Mouse (Mus musculus) stomach, embryonic 15.5 days (tissue): ENCODE results near the gene Cnbp. TPM values are rescaled to one million over a fixed set of nuclear protein-coding genes. Genes with fewer than 3 reads are reported as not detected.

Experiments used
- ATAC-seq: fragments of 200-750 bp; cut with Nextera tagmentation; 2 replicates; pipeline ENCODE4 v1.8.0; 2017; ENCODE audit warnings: low read depth, moderate number of reproducible peaks, moderate TSS enrichment; ENCODE audit not compliant: insufficient read depth, low FRiP score
- H3K27ac ChIP-seq: fragments of 300-500 bp; sonication (generic); 2 replicates; pipeline ENCODE4 v1.5.1; 2015; ENCODE audit warnings: mild to moderate bottlenecking, inconsistent platforms
- H3K27me3 ChIP-seq: fragments of 300-500 bp; sonication (generic); replicated peaks from 2 replicates; pipeline ENCODE4 v1.6.1; 2015; ENCODE audit warnings: inconsistent platforms
- H3K36me3 ChIP-seq: fragments of 300-500 bp; sonication (generic); 2 replicates; pipeline ENCODE4 v1.6.1; 2015; ENCODE audit warnings: inconsistent platforms
- H3K4me1 ChIP-seq: fragments of 300-500 bp; sonication (generic); 2 replicates; pipeline ENCODE4 v1.6.1; 2015; ENCODE audit warnings: inconsistent platforms
- H3K4me2 ChIP-seq: fragments of 300-500 bp; sonication (generic); 2 replicates; pipeline ENCODE4 v1.6.1; 2015; ENCODE audit warnings: mild to moderate bottlenecking, inconsistent platforms
- H3K4me3 ChIP-seq: fragments of 300-500 bp; sonication (generic); replicated peaks from 2 replicates; pipeline ENCODE4 v1.5.1; 2015; ENCODE audit warnings: inconsistent platforms
- H3K9ac ChIP-seq: fragments of 300-500 bp; sonication (generic); 2 replicates; pipeline ENCODE4 v1.6.1; 2015; ENCODE audit warnings: inconsistent platforms
- H3K9me3 ChIP-seq: fragments of 300-500 bp; sonication (generic); 2 replicates; pipeline ENCODE4 v1.6.1; 2016; ENCODE audit warnings: inconsistent platforms
- WGBS: fragments of 180-500 bp; shearing (Covaris S2); methylation state at CpG from one replicate; pipeline ENCODE4 v1.1.7; 2015; 5-methylcytosine and 5-hydroxymethylcytosine counted together
- polyA plus RNA-seq: library from polyadenylated mRNA; unstranded; fragments of >200 nt; fragmentation: Nextera tagmentation; extraction: Ambion mirVana; gene quantifications from 2 replicates; pipeline ENCODE4 v1.2.1, GENCODE M21; 2015

The Cnbp gene
- polyA plus RNA-seq = 975 and 1,053 TPM in 2 replicates

- Histone ChIP-seq H3K4me1 (peaks cover 5% of the 10 kb centered on the region), H3K27ac (peak within 1 kb of the TSS; percentile 92), H3K4me2 (peak within 1 kb of the TSS; percentile 80), H3K9me3 (no peaks in the 10 kb centered on the region), H3K27me3 (no peaks in the 10 kb centered on the region), H3K36me3 (no peaks in the 10 kb centered on the region), H3K4me3 (peak within 1 kb of the TSS; percentile 99), H3K9ac (peak within 1 kb of the TSS; percentile 100)
- WGBS = under 1% methylated on average over 47 of the region's 55 CpGs
- peak; percentile 99 for ATAC-seq
Measured at GRCm38 (mm10) chr6:87850900-87851614, at the start of gene Cnbp. Gene Cnbp, minus strand, starts transcription at chr6:87851106.

GRCm38 (mm10) chr6:87898028-87898427 is 47.1 kb upstream of the Cnbp start:
- no peaks in the 10 kb centered on the region for H3K9me3 ChIP-seq
- 90% methylated on average over 10 of the region's 10 CpGs for WGBS
- no peak overlapping the region for H3K9ac ChIP-seq
- H3K27ac ChIP-seq = no peak overlapping the region
- peaks cover 80% of the 10 kb centered on the region for H3K36me3 ChIP-seq
- H3K27me3 ChIP-seq = no peaks in the 10 kb centered on the region
- H3K4me3 ChIP-seq = no peak overlapping the region
- peak; percentile 60; the same call in 1 of the 2 replicates for ATAC-seq
- H3K4me2 ChIP-seq = no peak overlapping the region
- H3K4me1 ChIP-seq = no peaks in the 10 kb centered on the region

GRCm38 (mm10) chr6:87893931-87894330 is 43.0 kb upstream of the Cnbp start:
- Histone ChIP-seq H3K9ac (no peak overlapping the region), H3K27me3 (no peaks in the 10 kb centered on the region), H3K4me3 (no peak overlapping the region), H3K36me3 (peaks cover 83% of the 10 kb centered on the region), H3K4me2 (no peak overlapping the region), H3K27ac (no peak overlapping the region), H3K9me3 (no peaks in the 10 kb centered on the region), H3K4me1 (peaks cover 1% of the 10 kb centered on the region)
- WGBS = 93% methylated on average over 7 of the region's 7 CpGs
- no peak for ATAC-seq

- Histone ChIP-seq H3K9me3 (no peaks in the 10 kb centered on the region), H3K4me3 (peak within 1 kb of the TSS; percentile 70), H3K27ac (peak within 1 kb of the TSS; percentile 68), H3K36me3 (peaks cover 29% of the 10 kb centered on the region), H3K9ac (peak within 1 kb of the TSS; percentile 76), H3K27me3 (no peaks in the 10 kb centered on the region), H3K4me1 (peaks cover 13% of the 10 kb centered on the region), H3K4me2 (peak within 1 kb of the TSS; percentile 52)
- WGBS = under 1% methylated on average over 31 of the region's 31 CpGs
- ATAC-seq = peak; percentile 96
Measured at GRCm38 (mm10) chr6:87887594-87888233, 36.8 kb upstream of the Cnbp start, which contains the start of gene Copg1. Gene Copg1, plus strand, starts transcription at chr6:87887814.

GRCm38 (mm10) chr6:87886721-87887120 is 35.8 kb upstream of the Cnbp start:
- H3K4me2 ChIP-seq = no peak overlapping the region
- ATAC-seq = no peak
- peaks cover 20% of the 10 kb centered on the region for H3K36me3 ChIP-seq
- H3K9ac ChIP-seq = no peak overlapping the region
- H3K4me1 ChIP-seq = peaks cover 13% of the 10 kb centered on the region
- H3K4me3 ChIP-seq = no peak overlapping the region
- no peaks in the 10 kb centered on the region for H3K9me3 ChIP-seq
- H3K27ac ChIP-seq = peak overlapping the region; percentile 14; the same call in 1 of the 2 replicates
- WGBS = 65% methylated on average over 1 of the region's 1 CpGs
- H3K27me3 ChIP-seq = no peaks in the 10 kb centered on the region

GRCm38 (mm10) chr6:87882816-87883215 is 31.9 kb upstream of the Cnbp start:
- Histone ChIP-seq H3K36me3 (no peaks in the 10 kb centered on the region), H3K4me1 (0 out of 2 replicates have a peak, but pooled peaks cover 6% of the 10 kb centered on the region), H3K4me3 (no peak overlapping the region), H3K9me3 (no peaks in the 10 kb centered on the region), H3K9ac (no peak overlapping the region), H3K4me2 (no peak overlapping the region), H3K27me3 (no peaks in the 10 kb centered on the region), H3K27ac (no peak overlapping the region)
- 62% methylated on average over 4 of the region's 4 CpGs for WGBS
- ATAC-seq = no peak

GRCm38 (mm10) chr6:87882221-87882620 is 31.3 kb upstream of the Cnbp start:
- Histone ChIP-seq H3K36me3 (no peaks in the 10 kb centered on the region), H3K4me2 (no peak overlapping the region), H3K9ac (no peak overlapping the region), H3K4me1 (0 out of 2 replicates have a peak, but pooled peaks cover 3% of the 10 kb centered on the region), H3K9me3 (no peaks in the 10 kb centered on the region), H3K27ac (no peak overlapping the region), H3K4me3 (no peak overlapping the region), H3K27me3 (no peaks in the 10 kb centered on the region)
- no peak for ATAC-seq
- WGBS = 62% methylated on average over 3 of the region's 3 CpGs

GRCm38 (mm10) chr6:87879628-87880027 is 28.7 kb upstream of the Cnbp start:
- Histone ChIP-seq H3K4me1 (no peaks in the 10 kb centered on the region), H3K36me3 (no peaks in the 10 kb centered on the region), H3K4me2 (no peak overlapping the region), H3K27me3 (no peaks in the 10 kb centered on the region), H3K4me3 (no peak overlapping the region), H3K9ac (no peak overlapping the region), H3K27ac (no peak overlapping the region), H3K9me3 (no peaks in the 10 kb centered on the region)
- WGBS = 64% methylated on average over 3 of the region's 3 CpGs
- ATAC-seq = no peak

GRCm38 (mm10) chr6:87879010-87879409 is 28.1 kb upstream of the Cnbp start:
- H3K9ac ChIP-seq = no peak overlapping the region
- WGBS = 25% methylated on average over 4 of the region's 4 CpGs
- H3K9me3 ChIP-seq = no peaks in the 10 kb centered on the region
- no peak for ATAC-seq
- H3K27ac ChIP-seq = no peak overlapping the region
- no peaks in the 10 kb centered on the region for H3K36me3 ChIP-seq
- H3K4me1 ChIP-seq = no peaks in the 10 kb centered on the region
- H3K4me2 ChIP-seq = no peak overlapping the region
- no peak overlapping the region for H3K4me3 ChIP-seq
- no peaks in the 10 kb centered on the region for H3K27me3 ChIP-seq

GRCm38 (mm10) chr6:87876068-87876643 is 25.2 kb upstream of the Cnbp start:
- no peaks in the 10 kb centered on the region for H3K4me1 ChIP-seq
- no peaks in the 10 kb centered on the region for H3K27me3 ChIP-seq
- no peak overlapping the region for H3K27ac ChIP-seq
- no peak overlapping the region for H3K9ac ChIP-seq
- H3K36me3 ChIP-seq = no peaks in the 10 kb centered on the region
- 68% methylated on average over 13 of the region's 13 CpGs for WGBS
- no peak for ATAC-seq
- H3K9me3 ChIP-seq = no peaks in the 10 kb centered on the region
- 0 out of 2 replicates have a peak overlapping the region, but pooled peaks have one; percentile 2 for H3K4me2 ChIP-seq
- H3K4me3 ChIP-seq = no peak overlapping the region

- no peaks in the 10 kb centered on the region for H3K27me3 ChIP-seq
- WGBS = 70% methylated on average over 7 of the region's 7 CpGs
- no peaks in the 10 kb centered on the region for H3K36me3 ChIP-seq
- no peaks in the 10 kb centered on the region for H3K9me3 ChIP-seq
- no peaks in the 10 kb centered on the region for H3K4me1 ChIP-seq
- no peak overlapping the region for H3K27ac ChIP-seq
- H3K9ac ChIP-seq = no peak overlapping the region
- no peak overlapping the region for H3K4me2 ChIP-seq
- ATAC-seq = no peak
- no peak overlapping the region for H3K4me3 ChIP-seq
Measured at GRCm38 (mm10) chr6:87875562-87875961, 24.7 kb upstream of the Cnbp start.

- H3K36me3 ChIP-seq = no peaks in the 10 kb centered on the region
- H3K9ac ChIP-seq = no peak overlapping the region
- 71% methylated on average over 1 of the region's 1 CpGs for WGBS
- no peaks in the 10 kb centered on the region for H3K4me1 ChIP-seq
- no peaks in the 10 kb centered on the region for H3K9me3 ChIP-seq
- H3K27ac ChIP-seq = no peak overlapping the region
- no peak overlapping the region for H3K4me2 ChIP-seq
- ATAC-seq = no peak
- no peaks in the 10 kb centered on the region for H3K27me3 ChIP-seq
- no peak overlapping the region for H3K4me3 ChIP-seq
Measured at GRCm38 (mm10) chr6:87875083-87875482, 24.2 kb upstream of the Cnbp start.
